Mouse (Mus musculus) ovary, postnatal 14 days (tissue): ENCODE measurements around the gene Ndufs4.
"Not testable (repeated sequence)": the region's sequence is repeated elsewhere in the genome, so short reads cannot be mapped to it uniquely, and the experiment has no call there.

Source experiments
- DNase-seq: peaks from one replicate; pipeline ENCODE4 v3.0.0; 2022; ENCODE audit warnings: low spot score

The Ndufs4 gene

DNA sequence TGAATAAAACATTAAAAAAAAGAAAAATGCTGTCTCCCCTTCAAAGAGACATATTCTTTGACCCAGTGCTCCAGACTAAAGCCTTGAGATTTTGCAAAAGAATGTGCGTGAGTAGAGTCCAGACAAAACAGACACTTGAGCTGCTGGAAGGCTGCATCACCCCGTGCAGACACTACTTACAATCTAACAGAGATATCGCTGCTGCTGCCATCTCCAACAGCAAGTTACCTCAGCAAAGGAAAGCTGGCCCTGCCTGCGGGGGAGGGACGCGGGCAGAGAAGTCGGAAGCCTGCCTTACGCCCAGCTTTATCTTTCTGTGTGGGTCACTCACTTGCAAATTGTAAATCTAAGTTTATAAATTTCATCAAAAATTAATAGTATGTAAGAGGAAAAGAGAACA lies 45.1 kb downstream of the Ndufs4 start:
- no peak for DNase-seq

DNA sequence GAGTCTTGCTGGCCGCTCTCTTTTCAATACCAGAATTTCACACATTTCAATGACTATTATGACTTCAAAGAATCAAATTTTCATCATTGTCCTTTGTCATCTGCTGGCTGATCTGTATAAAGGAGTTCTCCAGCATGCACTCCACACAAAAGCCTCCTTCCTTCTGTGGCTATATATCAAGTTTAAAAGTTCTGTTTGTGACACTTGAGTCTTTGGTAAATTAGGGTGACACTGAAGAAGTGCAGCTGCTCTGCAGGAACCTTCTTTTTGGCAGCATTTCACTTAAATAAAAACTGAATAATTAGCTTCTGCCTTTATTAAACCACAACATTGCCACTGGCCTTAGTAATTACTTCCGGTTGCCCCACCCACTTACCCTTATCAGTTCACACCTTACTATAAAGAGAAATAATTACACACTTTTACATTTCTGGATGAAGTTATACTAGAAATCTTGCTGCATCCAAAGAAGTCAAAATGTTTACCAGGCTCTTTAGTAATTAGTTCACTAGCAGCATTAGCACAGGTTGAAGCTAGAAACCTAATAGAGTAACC lies 68.1 kb downstream of the Ndufs4 start:
- no peak for DNase-seq

DNA sequence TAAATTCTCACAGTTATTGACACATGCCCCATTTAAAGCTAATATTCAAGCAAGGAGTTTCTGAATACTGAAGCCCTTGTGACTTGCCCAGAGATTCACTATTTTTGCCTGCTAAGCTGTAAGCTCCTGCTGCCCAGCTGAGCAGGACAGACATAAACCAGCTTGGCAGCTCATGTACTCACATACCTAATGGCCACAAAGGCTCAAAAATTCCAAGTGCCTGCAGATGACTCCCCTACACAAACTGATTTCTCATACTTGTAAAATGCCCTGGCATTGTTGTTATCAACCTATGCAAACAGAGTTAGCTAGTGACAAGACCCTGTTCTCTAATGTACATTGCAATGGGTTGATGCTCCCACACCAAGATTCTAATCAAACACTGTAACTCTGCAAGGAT lies 68.9 kb downstream of the Ndufs4 start:
- DNase-seq = no peak

DNA sequence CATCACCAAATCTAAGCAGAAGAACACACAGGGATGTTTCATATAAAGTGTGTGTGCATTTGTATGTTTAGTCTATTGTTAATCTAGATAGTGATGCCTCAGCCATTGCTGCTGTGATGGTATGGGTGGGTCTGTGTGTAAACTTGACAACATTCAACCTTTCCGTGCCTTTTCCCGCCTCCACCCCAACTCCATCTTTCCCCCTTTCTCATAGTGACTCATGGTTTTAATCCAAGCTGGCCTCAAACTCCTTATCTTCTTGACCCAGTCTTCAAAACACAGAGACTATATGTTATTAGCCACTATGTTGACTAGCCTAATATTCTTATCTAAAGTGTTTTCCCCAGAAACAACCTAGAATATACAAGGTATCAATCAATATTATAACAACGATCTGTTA lies 72.7 kb downstream of the Ndufs4 start:
- no peak for DNase-seq

DNA sequence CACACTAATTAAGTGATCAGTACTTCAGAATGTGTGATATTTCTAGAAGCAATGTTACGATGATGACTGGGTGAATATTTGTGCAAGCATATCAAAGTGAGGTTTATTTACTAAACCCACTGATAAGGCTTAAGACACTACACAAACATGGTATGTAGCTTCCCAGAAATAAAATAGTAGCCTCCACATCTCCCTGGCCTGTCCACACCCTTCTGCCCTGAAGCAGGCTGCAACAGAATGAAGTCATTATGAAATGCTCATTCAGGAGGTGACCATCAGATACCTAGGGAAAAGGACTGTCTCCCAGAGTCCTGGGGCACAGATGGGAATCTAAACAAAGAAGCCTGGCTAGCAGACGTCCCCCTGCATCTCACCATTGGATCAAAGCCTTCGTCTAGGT lies 73.1 kb downstream of the Ndufs4 start:
- DNase-seq = no peak

DNA sequence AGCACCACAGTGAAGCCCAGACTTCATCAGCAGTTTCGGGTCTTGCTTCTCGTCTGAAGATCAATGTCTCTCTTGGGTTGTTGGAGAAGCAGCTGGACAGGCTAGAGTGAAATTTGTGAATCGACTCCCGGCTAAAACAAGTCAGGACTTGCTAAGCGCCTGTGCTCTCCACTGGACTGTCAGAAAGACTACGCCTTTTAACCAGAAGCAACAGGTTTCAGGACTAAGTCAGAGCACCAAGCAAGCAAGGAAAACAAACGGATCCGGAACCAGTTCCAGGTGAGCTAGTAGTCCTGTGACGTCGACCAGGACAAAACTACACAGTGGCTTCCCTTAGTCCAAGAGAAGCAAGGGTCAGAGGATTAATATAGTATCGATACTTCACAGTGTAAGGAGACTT lies 77.5 kb downstream of the Ndufs4 start:
- DNase-seq = no peak

DNA sequence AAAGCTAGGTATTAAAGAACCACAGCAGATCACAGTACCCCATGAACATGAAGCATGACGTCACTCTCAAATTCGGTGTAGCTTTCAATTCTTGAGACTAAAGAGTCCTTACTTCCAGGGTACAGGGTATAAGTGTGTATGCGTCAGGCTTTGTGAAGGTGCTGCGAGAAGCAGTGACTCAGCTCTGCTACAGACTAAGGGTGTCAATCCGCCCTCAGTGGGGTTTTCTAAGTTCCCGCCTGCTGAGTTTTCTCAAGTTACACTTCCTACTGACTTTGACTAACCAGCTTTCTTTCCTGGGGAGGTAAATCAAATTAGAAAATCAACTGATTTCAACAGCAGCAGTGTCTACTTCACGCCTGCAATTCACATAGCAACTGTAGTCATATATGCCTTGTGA lies 83.4 kb downstream of the Ndufs4 start:
- no peak for DNase-seq

DNA sequence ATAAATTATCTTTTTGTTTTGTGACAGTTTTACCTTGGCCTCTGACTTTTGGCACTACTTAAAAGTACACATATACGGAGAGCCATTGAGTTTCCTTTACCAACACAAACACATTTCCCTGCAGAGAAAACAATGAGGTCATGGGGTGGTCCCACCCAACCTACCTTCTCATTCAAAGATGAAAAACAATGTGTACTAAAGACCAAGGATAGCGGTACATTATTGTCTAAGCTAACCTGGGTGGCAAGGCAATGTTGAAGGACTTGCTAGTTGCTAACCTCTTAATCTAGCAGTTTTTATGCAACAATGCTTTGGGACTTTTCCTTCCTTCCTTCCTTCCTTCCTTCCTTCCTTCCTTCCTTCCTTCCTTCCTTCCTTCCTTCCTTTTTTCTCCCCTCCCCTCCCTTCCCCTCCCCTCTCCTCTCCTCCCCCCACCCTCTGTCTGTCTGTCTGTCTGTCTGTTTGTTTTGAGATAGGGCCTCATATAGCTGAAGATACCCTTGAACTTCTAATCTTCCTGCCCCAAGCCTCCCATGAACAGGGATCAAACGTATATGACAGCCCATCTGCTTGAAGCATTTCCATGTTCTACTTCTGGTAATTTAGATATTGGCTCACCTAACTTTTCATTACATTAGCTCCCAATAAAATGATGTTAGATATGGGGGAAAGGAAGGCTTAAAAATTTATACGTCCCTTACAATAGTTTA lies 84.4 kb downstream of the Ndufs4 start:
- DNase-seq = no peak

DNA sequence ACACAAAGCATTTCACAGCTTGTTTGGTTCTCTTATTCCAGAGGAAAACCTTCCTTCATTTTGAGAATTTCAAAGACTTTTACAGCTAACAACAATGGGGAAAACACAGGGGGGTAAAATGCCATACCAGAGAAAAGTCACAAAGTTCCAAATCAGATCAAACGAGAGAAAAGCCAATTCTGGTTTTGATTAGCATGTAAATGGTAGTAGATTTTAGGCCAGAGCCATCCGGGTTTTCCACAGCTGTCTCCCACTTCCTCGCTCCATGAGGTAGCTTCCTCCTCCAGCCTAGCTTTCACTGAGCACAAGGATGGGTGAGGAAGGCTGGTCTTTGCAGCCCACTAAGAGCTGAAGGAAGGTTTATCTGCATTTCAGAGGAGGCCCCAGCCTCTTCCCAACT lies 90.3 kb downstream of the Ndufs4 start:
- no peak for DNase-seq

DNA sequence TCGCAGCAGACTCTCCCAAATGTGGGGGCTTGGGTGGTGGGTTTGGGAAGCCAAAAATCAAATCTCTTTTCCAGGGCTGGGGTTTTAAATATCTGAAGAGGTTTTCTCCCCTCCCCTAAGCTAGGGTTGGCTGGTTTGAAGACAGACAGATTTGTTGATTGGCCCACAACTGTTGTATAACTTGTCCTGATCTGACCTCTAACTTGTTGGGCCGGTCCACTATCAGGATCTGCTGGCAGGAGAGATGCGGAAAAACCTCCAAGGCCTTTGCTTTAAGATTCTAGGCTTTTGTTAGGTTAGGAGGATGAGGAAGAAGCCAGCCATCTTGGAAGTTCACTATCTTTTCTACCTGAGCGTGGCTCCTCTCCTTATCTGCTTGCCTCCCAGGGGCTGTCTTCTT lies 91.5 kb downstream of the Ndufs4 start:
- no peak for DNase-seq

DNA sequence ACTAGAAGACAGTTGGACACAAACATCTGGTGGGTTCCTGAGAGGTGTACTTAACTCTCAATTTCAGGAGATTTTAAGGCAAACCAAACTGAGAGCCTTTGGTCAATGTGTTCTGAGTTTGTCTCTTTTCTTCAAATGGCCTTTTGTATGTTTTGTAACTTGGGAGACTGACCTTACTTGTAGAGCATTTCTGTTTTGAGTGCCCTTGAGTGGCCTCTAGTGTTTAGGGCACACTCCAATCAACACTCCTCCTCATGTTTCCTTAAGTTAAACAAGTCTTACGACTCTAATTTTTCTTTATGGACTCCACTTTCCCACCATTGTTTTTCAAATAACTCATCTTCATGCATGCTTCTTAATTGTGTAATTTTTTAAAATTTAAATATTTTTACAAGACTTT lies 98.6 kb downstream of the Ndufs4 start:
- DNase-seq = no peak

DNA sequence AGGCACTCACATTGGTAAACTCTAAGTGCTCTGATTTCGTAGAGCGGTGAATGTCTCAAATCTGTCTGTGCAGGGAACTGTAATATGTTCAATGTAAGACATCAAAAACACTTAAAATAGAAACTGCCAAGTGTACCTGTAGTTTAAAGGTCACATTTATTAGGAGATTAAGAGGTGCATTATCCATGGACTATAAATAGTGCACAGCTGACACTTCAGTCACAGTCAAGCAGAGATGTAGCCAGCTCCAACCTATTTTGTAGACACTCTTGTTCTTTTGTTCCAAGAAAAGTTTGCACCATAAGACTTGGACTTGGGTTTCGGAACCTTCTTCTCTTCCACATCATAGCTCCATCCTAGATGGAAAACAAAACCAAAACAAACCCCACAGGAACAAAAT lies 99.5 kb downstream of the Ndufs4 start:
- no peak for DNase-seq

DNA sequence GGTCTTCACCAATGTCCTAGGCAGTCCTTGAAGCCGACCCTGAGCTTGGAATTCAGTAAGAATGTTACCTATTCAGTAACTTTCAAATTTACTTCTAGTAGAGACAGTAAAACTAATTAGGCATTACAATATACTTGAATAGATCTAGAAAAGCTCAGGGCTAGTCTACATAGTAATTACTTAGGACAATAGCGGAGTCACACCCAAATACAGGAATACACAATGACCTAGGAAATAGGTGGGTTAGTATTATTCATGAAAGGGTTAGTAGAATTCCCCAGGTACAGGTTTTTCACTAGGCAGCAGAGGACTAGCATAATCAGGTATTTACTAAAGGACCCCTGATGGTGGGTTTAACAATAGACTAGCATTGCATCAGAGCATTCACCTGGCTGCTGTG lies 109.4 kb downstream of the Ndufs4 start:
- DNase-seq = not testable (repeated sequence)

DNA sequence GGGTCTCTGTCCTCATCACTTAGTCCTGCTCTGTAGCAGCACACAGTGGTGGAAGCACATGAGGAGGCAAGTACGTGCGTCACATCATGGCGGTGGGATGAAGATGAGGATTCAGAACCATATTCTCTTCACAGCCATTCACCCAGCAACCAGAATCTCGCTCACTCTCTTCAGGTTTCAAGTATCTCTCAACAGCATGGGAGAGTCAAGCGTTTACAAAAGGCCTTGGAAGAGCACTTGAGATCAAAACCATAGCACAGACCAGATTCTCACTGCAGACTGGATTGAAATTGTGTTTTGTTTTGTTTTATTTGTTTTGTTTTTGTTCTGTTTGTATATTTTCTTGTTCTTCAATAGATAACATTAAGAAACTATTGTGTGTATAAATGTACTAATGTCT lies 110.8 kb downstream of the Ndufs4 start:
- DNase-seq = no peak

DNA sequence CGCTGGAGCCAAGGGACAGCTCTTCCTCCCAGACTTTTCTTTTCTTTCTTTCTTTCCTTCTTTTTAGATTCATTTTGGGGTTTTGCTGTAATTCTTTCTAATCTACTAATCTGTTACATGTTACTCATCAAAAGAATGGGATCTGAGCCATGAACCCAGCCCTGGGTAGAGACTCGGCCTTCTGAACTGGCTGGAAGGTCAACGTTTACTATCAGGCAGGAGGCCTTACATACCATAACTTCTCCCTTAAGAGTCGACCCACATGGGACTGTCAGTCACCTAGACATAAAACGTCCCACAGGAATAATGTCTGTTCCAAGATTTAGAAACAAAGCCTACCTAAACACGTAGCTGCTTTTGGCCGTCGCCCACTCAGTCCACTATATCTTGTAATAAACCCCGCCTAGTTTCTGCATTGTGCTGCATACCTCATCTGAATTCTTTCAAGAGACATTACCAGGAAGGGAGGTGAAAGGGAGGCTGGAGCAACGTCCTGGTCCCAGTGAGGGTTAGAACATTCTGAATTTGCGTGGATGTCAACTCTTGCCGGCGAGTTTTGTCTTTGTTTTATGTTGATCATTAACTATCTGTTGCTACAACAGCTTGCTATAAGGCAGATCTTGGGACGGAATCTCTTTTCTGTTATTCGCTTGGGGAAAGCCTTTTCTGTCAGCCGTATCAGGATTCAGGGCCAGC lies 116.5 kb downstream of the Ndufs4 start:
- DNase-seq = no peak

DNA sequence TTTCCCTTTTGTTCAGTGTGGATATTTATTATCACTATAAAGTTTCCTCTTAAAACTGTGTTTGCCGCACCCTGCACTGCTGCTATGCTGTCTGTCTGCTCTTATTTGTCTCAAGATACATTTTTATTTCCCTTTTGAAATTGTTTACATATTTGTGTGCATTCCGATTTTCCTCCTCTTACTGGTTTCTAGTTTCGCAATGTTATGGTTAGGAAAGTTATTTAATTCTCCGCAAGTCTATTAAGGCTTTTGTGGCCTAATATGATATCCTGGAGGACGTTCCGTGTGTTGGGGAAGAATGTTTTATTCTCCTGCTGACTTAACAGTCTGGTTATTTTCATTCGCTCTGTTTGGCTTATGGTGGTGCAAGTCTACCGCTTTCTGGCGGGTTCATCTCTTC lies 120.3 kb downstream of the Ndufs4 start:
- DNase-seq = no peak

DNA sequence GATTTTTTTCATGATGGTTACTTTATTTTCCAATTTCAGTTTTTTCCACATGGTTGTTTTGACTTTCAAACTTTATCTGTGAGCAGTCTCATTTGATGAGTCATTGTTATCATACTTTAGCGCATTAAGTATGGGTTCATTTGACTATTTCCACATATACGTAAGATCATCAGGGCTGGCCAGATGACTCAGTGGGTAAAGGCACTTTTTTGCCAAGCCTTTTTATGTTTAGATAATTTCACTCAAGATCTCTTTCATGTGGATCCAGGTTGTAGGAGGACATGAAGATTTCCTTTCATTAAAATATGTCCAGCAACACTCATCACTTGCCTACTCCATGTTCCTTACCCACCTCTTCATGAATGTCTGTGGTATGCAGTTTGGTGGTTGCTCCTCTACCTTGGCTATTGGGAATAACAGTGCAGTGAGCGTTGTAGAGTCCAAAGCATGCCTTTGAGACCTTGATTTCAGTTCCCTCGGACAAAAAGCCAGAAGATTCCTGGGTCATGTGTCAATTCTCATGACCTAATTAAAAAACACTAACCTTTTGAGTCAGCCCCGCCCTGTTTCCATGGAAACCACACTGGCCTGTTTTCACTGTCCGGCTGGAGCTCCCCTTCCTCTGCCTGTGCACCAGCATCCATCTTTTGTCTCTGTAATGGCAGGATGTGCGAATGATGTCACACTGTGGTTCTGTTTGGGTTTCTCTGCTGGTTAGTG lies 127.4 kb downstream of the Ndufs4 start:
- DNase-seq = no peak

DNA sequence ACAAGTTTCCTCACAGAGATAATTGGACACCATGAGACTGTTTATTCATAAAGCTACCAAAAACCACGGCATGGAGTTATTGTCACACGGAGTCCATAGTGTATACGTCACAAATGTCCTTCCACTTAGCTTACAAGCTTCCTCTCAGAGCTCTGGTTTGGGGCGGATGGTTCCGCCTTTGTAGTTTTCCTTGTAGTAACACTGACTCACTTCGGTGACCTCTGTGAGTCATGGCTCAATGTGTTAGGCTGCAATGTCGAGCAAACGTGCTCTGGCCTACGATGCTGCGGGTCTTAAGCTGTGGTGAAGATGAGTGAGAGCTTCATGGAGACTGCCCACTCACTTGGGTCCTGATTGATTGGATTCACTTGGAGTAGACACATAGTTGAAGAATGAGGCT lies 133.4 kb downstream of the Ndufs4 start:
- no peak for DNase-seq
